Mouse (Mus musculus): ENCODE measurements around the gene Ddx17.

The Ddx17 gene

DNA sequence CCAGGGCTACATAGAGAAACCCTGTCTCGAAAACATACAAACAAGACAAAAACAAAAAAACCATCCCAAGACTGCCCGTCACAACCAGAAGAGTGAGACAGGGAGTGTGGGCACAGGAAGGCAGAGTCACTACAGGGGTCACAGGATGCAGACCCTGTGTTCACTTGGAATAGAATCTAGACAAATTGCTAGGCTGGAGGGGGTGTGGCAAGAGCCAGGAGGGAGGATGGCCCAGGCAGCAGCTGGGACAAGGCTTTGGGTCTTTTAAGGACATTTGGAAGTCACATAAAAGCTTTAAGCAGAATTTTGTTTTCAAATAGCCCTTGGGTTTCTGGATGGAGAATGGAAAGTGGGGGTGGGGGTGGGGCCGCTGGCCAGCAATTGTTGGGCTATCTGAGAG lies 28.0 kb downstream of the Ddx17 start:
- no peak for DNase-seq (ENCODE audit: low spot score)

DNA sequence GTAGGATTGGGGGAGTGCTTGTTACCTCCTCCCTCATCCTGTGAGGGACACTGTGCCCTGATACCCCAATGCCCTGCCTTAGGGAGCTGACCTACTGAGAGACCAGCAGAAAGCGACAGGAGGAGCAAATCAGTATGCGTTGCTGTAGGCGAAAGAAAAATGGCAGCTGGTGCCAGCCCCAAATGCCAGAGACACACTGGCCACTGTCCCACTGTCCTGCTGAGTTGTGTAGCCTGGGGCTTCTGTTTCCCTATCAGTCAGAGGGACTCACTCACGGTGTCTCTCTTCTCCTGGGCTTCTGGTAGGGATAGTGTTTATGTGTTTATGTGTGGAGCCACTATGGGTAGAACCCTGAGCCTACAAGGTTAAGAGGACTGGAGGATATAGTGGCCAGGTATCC lies 28.8 kb downstream of the Ddx17 start:
- DNase-seq (ENCODE audit: low spot score): no peak

DNA sequence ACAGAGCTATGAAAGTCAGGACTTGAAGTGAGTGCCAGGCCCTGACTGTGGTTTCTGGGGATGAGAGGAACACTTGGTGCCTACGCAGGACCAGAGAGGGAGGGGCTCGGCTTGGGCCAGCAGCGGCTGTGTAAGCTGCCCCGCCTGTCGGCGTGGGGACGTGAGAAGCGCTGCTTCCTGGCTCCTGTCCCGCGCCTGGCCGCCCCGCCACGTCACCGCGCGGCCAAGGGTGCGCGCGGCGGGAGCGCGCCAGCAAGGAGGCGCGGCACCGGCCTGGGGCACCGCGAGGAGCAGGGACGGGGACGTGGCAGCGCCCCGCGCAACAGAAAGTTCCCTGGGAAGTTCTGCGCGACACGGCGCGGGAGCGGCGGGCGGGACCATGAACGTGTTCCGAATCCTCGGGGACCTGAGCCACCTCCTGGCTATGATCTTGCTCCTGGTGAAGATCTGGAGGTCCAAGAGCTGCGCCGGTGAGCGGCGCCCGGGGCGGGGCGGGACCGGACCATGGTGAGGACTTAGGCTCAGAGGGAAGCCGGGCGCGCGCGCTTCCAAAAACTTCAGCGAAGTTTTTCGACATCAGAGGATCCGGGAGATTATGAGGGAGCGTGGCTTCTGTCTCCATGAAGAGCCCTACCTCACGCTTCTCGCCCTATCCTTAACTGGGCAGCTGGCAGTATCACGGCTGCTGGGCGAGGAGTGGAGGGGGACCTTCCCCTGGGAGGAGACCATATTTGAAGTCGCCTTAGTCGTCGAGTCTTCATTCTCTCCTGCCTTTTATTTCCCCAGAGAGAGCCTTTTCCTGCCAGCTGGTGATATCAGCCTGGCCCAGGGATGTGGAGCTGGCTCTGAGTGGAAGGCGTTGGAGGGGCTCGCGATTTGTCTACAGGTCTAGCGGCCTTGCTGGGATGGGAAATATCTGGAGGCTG lies 30.1 kb downstream of the Ddx17 start, which contains the start of gene Kdelr3:
Gene Kdelr3 (plus strand): TSS at position 241 of the 926 bp plus-strand sequence.
- peak; percentile 82 for DNase-seq (ENCODE audit: low spot score)

DNA sequence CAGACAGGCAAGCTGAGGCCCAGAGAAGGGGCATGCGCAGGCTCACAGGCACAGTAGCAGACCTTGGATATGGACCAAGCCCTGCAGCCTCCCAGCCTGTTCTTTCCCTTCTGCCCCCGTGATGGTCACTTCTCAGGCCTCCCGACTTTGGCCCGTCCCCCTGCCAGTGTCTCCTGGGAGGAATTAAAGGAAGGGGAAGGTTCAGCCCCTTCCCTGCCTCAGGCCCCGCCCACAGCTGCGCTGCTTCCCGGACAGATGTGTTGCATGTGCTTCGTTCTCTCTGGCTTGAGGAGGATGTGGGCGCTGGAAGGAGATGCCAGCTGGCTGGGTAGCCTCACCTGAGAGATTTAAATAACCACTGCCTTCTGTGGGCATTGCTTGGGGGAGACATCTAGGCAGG lies 32.6 kb downstream of the Ddx17 start:
- DNase-seq (ENCODE audit: low spot score): peak; percentile 59

DNA sequence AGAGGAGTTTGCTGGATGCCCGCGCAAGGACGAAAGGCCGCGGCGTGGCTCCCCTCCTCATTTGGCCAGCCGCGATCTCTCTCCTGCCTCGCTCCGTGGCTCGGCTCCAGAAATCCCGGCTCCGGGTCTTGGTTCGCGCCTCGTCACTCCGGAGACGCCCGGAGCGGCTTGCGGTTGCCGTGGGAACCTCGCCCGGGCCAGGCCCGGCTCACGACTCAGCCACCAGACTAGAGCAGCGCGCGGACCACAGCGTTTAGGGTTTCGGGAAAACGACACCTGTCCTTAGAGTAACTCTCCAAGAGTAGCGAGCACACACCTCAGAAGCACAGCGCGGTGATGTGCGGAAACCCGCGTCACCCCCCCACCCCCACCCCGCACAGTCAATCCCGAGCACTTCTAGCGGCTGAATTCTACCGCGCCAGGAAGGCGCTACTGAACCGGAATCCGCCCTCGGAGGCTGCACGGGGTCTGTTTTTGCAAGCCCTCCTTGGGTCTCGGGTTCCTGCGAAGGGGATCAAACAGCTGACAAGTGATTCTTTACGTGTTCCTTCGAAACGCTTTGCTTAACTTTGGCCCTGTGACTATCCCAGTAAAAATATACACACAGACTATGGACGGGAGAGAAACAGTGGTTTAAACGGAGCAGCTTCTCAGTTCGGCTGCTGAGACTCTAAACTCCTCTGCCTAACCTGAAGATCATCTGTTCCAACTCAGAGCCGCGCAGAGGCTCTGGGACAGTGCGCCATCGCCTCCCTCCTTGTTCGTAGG lies 34.8 kb downstream of the Ddx17 start:
- DNase-seq (ENCODE audit: low spot score): peak; percentile 92

DNA sequence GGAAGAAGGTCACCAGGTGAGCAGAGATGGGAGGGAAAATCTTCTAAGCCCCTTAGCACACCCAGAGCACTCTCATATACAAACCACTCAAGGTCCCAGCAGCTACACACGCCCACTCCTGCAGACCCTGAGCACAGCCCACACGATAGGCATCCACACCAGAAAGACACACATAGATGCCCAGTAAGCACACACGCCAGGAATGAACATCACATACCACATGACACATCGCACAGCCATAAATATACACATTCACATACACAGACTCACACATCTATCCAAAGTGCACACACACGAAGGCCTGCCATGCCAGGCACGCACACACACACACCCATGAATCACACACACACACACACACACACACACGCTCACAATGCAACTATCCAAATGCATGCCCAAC lies 36.1 kb downstream of the Ddx17 start:
- DNase-seq (ENCODE audit: low spot score): no peak

DNA sequence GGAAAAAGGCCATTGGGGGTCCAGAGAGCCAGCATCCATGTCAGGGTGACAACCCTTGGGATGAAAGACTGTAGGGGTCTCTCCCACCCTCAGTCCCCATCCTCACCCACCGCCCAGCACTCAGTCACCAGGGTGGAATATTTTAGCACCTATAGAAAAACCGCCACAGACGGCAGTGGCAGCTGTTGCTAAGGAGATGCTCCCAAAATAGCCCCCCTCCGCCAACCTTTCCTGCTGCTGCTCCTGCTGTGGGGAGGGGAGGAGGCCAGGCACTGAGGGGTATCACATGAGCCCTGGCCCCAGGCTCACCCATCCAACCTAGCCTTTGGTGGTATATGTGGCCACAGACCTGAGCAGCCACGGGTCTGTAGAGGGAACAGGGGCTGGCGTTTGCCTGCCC lies 36.5 kb downstream of the Ddx17 start:
- no peak for DNase-seq (ENCODE audit: low spot score)

DNA sequence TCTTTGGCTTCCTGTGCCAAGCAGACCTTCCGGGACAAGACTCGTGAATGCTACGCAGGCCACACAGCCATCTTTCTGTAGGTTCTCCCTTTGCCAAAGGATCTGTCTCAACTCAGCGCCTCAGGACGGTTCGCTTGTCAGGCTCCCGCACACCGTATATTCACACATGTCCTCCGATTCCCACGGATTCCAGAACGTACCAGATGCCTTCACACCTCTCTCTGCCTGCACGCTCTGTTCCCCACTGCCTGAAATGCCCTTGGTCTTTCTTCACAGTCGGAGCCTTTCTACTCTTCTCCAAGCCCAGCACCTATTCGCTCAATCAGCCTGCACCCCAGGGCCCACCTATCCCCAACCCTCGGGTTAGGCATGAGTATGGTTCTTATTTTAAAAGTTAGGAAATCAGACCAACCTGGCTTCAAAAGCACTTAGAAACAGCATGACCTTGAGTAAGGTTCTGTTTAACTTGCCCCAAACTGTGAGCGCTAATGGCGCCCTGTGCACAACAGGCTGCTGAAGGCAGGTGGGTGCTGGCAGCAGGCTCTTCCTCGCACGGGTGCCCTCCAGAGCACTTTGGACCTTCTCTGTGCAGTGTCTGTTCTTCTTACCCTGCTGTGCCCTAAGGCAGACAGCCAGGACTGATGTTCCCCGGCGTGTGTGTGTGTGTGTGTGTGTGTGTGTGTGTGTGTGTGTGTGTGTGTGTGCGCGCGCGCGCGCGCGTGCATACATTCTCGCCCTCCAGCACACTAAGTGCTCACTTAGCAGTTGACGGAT lies 39.3 kb downstream of the Ddx17 start:
- no peak for DNase-seq (ENCODE audit: low spot score)

DNA sequence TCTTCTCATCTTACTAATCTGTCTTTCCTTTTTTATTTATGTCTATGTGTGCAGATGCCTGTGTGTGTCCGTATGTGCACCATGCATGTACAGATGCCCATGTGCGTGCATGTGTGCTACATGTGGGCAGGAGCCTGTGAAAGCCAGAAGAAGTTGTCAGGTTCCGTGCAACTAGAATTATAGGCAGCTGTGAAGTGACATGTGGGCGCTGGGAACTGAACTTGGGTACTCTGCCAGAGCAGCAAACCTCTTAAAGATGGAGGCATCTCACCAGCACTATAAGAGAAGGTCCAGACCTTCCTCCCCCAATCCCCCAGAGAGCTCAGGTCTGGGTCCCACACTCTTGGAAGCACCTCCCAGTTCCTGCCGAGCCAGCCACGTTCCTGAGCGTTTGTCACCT lies 40.1 kb downstream of the Ddx17 start:
- DNase-seq (ENCODE audit: low spot score): no peak

DNA sequence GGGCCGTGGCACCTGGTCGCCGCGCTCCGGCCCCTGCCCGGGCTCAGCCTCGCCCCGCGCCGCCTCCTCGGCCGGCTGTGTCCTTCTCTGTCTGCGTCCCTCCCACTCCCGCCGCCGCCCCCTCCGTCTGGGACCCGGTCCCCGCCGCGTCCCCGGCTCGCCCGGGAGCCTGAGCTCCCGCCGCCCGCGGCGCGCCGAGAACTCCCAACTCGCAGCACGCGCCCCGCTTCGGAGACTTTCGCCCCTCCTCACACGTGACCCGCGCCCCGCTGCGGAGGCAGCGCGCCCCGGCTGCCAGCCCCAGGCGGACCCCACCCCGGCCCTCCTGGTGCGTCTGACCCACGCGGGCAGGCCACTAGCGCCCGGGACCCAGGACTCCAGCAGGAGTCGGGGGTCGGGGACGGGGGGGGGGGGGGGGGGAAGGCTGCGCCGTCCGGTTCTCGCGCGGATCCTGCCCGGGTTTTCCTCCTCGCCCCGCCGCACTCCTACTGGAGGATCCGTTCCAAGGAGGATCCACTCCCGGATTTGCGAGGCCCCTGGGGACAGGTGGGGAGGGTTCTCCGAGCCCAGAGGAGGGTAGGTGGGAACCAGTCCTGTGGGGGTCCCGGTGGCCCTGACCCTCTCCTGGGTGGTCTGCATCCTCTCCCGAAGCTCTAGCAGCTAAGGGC lies 40.8 kb downstream of the Ddx17 start:
- DNase-seq (ENCODE audit: low spot score): peak; percentile 76

DNA sequence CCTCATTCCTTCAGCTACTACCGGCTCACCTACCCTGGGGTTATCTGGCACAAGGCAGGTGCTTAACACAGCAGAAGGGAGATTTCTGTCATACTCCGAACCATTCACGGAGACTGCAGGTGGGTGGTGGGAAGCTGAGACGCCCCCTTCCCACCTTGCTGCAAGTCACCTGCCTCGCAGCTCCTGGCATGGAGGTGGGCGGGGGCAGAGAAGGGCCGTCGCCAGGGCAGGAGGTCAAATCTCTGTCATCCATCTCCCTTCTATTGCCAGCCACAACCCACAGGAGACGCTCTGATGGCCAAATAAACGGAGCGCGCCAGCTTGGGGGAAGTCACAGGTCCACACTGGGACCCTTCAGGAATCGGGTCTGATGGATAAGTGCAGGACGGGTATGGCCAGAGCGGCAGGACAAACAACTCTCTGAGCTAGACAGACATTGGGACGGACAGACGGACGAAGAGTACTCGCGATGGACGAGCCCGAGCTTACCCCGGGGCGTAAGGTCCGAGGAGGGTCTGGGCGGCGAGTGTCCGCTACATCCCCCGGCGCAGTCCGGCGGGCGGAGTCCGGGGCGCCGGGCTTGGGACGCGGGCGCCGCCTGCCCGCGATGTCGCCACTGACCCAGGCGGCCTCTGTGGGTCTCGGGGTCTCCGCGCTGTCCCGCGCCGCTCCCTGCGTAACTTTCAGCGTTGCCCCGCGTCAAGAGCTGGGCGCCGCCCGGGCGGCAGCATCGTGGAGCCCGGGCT lies 41.7 kb downstream of the Ddx17 start, which contains the start of gene Kcnj4:
Gene Kcnj4 (minus strand): TSS at position 535 of the 746 bp plus-strand sequence.
- DNase-seq (ENCODE audit: low spot score): peak; percentile 36

DNA sequence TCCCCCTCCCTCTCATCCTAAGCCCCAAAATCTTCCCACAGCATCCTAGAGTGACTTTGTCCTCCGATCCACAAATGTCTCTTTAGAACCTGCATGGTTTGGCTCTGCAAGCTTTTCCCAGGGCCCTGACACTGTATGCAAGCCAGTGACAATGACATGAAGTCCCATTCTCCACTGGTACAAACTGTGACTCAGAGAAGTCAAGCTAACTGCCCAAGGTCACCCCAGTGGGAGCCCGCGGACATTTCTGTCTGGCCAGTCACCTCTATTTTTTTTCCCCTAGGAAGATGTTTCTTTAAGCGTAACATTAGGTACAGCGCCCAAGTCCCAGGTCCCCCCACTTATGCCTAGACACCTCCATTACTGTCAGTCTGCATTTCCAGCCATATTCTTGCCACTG lies 43.1 kb downstream of the Ddx17 start:
- no peak for DNase-seq (ENCODE audit: low spot score)

DNA sequence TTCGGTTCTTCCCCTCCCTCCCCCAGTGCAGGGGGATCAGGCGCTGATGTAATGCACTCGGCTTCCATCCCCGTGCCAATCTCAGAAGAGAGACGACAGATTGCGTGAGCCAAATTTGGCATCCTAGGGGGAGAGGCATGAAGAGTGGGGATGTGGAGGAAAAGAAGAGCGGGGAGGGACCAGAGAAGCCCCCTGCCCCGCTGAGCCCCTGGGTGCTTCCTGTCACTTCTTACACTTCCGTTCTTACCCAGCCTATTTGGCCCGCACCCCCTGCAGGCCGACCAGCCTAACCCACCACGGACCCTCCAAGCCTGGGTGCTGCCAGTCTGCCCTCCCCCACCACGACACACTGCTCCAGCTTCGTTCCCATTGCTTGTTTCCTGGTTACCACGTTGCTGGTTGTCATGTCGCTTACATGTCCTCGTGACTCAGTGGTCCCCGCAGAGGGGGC lies 43.6 kb downstream of the Ddx17 start:
- DNase-seq (ENCODE audit: low spot score): no peak

DNA sequence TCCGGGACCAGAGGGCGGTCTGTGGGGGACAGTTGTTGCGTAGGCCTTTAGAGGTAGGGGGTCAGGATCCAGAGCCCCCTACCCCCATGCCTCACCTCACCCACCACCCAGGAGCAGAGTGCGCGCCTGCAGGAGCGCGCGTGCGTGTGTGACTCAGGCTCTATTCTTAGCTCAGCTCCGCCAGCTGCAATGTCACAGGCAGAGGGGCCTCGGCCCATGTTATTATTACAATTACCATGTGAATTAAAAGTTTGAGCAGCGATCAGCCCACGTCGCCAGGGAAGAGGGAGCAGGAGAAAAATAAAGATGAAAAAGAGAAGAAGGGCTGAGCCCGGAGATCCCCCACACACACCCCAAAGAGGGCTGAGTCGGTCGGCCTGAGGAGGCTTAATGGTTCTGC lies 46.4 kb downstream of the Ddx17 start:
- DNase-seq (ENCODE audit: low spot score): no peak

DNA sequence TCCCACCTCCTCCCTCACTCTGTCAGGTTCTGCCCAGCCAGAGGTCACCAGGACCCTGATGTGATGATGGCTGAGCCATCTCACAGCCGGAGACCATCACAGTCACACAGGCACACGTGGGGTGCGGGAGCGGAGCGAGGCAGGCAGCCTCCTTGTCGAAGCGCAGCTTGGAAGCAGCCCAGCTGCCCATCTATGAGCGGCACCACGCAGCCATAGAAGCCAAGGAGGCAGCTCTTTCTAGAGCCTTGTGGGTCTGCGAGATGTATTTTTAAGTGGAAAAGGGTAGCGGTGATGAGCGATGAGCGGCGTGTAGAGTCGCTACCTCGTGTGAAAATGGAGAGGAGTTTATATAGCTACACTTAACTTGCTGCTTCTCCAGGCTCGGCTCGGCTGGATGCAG lies 53.0 kb downstream of the Ddx17 start:
- DNase-seq (ENCODE audit: low spot score): no peak

DNA sequence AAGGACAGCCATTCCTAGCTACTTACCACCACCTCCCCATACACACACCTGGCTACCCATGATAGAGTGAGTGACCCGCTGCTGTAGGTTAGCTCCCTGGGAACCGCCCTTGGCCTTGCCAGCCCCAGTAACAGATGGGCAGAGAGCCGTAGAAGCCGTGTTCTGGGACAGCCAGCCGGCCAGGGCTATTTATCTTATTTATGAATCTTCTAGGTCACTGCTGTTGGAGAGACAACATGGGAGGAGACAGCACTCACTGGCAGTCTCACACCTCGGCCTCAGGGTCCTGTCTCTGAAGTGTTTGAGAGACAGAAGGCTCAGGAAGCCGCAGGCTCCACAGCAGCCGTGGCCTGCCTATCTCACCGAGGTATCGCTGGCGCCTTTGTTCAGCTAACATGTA lies 57.1 kb downstream of the Ddx17 start:
- DNase-seq (ENCODE audit: low spot score): no peak

DNA sequence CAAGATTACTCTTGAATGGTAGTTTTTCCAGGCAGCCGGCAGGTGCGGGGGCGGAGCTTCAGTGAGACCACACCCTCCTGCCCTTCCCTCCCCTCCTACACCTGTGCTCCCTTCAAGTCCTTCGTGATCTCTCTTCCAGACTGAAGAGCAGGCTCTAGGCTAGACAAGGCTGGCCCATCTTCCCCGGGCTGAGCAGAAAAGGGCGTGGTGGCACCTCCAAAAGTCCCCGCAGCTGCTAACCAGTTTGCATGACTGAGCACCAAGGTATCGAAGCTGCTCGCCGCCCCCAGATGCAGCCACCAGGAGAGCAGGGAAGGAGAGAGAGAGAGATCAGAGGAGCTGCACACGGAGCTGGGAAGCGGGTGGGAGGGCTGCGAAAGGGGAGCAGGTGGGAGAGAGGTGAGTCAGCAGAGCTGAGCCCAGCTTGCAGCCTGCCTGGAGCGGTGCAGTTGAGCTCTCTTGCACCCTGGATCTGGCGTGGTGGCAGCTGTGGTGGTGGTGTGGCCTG lies 65.3 kb downstream of the Ddx17 start:
- no peak for DNase-seq (ENCODE audit: low spot score)

Measured in MN1 (cell line).